Mouse (Mus musculus): ENCODE data around the gene Ebf4. TPM values are rescaled to one million over a fixed set of nuclear protein-coding genes. Genes with fewer than 3 reads are reported as not detected.
A peak's percentile ranks its signal among the peaks of the same experiment; 100 is the strongest.
"Not testable (repeated sequence)": the region's sequence is repeated elsewhere in the genome, so short reads cannot be mapped to it uniquely, and the experiment has no call there.

Gene Ebf4
- total RNA-seq, 4 experiments from 2014 or later = 7.7 to 9.1 (median 8.5) TPM

DNA sequence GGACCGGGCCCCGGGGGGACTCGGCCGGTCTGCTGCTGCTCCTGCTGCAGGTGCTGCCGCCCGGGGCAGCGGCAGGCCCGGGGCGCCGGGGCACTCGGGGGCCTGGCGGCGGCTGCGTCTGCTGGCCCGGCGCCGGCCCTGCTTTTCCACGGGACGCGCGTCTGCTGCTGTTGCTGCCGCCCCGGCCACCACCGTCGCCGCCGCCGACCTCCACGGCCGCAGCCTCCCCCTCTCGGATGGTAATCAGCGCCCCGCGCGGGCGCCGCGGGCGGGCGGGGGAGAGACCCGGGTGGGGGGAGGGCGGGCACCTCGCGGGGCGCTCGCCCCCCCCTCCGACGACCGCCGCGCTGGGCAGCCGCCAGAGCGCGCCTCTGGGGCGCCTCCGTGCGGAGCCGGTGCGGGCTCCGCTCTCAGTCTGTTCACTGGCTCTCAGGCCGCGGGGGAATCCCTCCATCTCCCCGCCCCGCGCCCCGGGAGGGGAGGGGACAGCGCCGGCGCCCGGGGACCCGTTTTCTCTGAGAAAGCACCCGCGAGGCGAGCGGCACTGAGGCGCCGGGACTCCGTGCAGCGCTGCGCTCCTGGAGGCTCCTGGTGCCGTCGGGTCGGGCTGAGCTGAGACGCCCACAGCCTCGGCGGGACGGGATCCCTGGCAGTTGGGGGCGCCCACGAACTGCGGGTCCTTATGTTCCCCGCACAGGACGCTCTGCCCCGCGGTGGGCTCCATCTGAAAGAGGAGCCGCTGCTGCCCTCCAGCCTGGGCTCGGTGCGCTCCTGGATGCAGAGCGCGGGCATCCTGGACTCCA, 563 bp downstream of the Ebf4 start:
- peak in 1 of 2 experiments; percentile 52 for DNase-seq (ENCODE audit: low spot score in 2 of 2)

DNA sequence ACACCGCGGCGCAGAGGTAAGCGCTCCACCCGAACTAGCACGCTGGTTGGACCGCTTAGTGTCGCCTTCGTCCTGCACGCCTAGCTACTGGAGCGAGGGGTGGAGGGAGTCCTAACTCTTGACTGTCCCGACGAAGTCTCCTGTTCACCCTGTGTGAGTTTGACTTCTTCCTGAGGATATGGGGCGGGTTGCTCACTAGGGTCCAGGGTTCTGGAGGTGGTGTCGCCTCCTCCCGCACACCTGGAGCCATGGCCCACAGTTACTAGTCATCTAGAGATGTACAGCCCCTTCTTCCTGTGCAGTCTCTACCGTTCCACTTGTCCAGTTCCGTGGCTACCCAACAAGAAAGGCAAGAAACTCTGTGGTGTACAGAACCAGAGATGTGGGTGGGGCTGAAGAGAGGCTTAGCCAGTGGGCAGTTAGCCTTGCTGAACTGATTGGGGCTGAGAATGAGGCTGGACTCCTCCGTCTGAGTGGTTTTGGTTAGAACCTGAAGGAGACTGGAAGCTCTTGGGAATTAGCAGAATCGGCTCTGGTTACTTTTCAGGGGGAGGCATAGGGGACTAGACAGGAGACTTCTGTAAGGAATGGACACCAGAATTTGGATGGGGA, 1.3 kb downstream of the Ebf4 start:
- DNase-seq (ENCODE audit: low spot score in 2 of 2) = no peak

DNA sequence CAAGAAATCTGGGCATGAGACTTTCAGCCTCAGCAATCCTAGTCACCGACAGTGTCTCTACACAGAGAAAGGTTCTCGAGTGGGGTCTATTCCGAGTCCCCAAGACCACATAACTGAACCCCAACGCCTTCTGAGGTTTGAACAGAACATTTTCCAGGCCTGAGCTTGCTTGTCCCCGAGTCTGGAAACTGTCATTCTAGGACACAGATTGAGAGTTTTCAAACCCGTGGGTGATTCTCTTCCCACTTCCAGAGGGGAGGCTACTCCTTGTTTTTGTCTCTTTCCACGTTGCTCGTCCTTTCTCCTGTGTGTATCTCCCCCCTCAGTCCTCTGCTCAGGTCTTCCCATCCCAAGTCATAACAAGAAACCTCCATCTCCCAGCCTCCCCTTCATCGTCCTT, 2.6 kb downstream of the Ebf4 start:
- no peak for DNase-seq (ENCODE audit: low spot score in 2 of 2)

DNA sequence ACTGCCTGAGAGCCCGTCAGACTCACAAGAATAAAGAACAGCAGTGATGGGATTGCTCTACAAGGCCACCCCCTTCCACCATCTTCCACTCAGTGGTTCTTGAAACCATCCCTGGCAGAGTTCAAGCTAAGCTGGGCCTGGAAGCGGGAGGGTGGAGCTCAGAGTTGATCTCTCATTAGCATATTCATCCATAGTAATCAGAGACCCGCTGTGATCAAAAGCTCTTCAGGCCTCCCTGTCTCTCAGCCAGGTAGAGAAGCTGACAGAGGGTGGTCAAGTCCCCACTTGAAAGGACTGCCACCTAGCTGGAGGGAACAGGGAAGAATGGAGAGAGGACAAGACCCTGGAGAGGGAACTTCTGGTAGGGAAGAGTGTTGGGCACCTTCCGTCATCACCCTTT, 8.0 kb downstream of the Ebf4 start:
- DNase-seq (ENCODE audit: low spot score in 2 of 2) = no peak

DNA sequence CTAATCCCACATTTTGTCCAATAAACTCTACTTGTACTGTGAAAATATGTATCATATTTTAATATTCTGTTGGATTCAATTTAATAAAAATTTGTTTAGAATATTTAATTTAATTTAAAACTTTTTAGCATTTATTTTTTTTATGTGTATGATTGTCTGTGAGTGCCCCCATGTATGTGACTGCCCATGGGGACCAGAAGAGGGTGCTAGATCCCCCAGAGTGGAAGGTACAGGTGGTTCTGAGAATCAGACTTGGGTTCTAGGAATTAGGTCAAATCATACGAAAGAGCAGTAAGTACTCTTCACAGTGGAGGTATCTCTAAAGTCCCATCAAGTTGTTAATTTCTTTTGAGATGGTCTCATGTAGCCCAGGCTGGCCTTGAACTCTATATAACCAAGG, 32.1 kb downstream of the Ebf4 start:
- no peak for DNase-seq (ENCODE audit: low spot score in 2 of 2)

DNA sequence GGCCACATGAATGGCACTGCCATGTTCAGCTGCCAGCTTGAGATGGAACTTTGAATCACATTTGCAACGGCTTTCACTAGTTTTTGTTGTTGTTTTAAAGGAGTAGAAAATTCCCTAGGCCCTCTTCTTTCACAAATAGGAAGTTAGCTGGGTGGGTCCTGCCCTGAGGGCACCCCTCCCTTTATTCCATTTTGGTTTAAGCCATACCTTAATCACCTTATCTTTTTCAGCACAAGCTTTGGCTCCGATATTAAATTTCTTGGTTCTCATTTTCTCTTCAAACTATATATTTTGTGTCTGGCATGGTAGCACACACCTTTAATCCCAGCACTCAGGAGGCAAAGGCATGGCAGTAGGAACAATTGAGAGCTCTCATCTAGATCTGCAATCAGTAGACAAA, 34.5 kb downstream of the Ebf4 start:
- DNase-seq (ENCODE audit: low spot score in 2 of 2) = no peak

DNA sequence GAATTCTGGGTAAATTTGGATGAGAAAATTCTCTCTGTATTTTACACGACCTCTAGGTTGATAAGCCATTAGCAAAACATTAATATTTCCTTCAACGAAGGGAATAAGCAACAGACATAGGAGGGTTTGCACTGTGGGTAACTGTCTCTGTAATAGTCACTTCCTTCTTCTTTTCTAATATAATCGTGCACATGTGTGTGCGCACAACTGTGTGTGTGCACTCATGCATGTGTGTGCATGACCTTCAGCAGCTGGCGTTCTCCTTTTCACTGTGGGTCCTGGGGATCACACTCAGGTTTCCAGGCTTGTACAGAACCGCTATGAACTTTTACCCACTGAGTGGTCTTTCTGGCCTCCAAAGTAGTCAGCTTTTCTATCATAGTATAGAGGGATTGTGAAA, 40.1 kb downstream of the Ebf4 start:
- DNase-seq (ENCODE audit: low spot score in 2 of 2) = no peak

DNA sequence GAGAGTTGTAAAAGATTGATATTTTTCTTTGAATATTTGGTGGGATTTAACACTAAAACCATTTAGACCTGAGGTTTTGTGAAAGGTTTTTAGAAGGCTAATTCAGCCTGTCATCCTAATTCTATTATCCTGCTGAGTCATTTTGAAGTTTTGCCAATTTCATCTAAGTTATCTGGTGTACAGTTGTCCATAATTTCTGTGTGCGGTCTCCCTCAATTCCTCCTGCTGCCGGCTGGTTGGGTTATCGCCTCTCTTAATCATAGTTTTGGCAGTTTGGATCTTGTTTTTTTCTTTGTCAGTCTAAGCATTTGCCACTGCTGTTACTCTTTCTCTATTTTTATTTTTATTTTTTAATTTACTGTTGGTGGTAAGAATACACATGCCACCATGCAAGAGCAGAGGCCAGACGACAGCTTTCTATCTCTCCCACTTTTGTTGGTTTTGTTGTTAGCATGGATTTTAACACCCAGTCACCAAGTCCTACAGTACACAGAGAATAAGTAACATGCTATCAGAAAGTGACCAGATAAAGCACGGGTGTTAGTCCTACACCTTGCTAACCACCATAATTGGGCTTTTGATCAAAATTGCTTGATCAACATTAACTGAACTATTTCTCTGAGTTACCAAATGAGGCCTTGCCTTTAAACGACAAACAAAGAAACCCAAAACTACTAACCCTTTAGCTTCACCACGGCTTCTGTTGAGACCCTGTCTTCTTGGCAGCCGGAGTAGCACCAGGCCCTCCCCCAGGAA, 45.7 kb downstream of the Ebf4 start:
- no peak for DNase-seq (ENCODE audit: low spot score in 2 of 2)

DNA sequence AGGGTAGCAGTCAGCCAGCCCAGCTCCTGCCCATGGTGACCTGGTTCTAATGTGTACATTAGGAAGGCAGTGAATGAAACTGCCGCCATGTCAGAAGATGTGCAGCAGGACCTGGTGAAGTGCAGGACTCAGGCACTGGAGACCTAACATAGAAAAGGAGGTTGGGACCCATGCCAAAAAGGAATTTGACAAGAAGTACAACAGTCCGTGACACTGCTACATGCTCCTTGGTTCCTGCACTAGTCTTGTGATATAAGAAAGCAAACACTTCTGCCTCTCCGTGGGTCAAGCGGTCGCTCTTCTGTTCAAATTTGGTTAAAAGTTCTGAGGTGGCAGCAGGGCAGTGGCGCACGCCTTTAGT, 46.2 kb downstream of the Ebf4 start:
- no peak for DNase-seq (ENCODE audit: low spot score in 2 of 2)

DNA sequence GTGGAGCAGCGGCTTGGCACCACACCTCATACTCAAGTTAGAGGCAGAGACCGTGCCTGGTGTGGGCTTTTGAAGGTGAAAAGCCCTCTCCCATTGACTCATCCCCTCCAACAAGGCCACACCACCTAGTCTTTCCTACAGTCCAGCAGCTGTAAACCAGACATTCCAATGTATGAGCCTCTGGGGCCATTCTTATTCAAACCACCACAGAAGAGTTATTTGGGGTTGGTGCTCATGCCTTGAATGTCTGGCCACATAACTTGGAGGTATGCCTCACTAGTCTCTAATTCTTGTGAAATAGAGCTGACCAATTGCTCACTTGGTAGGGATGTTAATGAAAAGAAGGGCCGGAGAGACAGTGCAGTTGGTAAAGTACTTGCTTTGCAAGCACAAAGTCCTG, 55.4 kb downstream of the Ebf4 start:
- no peak for DNase-seq (ENCODE audit: low spot score in 2 of 2)

DNA sequence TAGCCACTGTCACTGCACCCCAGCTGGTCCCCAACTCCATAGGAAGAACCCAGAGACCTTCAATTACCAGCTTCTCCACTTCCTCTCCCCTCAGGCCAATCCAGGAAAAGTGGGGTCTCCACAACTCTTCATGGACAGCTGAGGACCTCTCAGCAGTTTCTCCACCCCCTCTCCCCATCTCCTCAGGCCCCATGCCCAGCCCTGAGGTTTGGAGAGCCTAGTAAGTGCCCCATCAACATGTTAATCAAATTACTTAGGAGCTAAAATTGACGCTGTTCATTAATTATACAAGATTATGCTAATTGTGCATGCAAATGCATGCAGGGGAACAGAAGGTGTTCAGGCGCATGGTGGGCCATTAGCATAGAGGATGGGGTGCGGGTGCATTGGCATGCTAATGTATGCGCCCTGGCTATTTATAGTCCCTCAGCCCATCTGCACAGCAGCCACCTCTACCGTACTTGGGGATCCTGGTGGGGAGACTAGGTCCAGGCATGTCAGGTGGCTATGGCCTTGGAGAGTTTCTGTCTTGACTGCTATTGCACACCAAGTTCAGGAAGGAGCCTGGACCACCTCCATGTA, 56.9 kb downstream of the Ebf4 start:
- DNase-seq (ENCODE audit: low spot score in 2 of 2) = peak in 1 of 2 experiments; percentile 19

DNA sequence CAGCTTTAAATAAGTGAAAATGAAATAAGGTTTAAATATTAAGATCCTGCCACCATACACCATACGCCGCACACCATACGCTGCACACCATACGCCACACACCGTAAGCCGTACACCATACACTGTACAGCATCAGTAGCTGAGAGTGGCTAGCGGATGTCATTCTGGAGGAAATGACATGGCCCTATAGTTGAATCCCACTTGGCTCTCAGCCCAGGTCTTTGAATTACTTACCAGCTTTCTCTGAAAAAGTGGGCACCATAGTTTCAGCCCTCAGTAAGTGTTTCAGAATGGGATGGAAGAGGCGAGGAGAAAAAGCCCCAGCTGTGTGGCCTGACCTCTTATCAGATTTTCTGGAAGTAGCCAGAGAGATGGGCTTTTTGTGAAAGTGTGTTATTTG, 58.4 kb downstream of the Ebf4 start:
- no peak for DNase-seq (ENCODE audit: low spot score in 2 of 2)

DNA sequence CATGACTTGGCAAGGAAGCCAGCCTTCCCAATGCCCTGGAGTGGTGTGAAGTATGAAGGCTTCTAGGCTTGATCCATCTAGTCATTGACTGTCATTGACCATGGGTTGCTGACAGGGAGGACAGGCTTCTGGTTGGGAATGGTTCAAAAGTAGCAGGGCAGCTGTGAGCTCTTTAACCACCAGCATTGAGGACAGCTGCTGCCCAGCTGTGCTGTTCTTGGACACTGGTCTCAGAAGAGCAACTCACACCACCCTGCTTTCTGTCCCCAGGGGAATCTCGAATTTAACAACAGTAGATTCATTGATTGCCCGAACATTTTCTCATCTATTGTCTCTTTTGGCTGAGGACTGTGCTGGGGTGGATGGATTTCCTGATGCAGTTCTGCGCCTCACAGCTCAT, 58.9 kb downstream of the Ebf4 start:
- DNase-seq (ENCODE audit: low spot score in 2 of 2) = no peak

DNA sequence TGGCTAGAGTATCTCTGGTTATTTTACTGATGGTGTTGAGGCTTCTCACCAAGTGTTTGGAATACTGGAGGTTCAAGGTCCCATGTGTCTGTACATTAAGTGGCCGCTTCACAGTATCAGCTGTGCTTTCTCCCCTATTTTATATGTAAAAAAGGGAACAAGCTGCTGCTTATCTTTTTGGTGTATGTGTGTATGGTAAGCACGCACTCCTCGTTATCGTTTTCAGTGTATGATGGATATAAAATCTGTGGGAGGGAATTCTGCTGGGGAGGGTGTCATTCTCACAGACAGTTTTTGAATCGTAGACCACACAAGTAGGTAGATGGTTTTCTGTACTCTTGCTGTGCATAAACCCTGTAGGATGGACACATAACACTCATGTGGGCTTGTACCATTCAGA, 62.6 kb downstream of the Ebf4 start:
- DNase-seq (ENCODE audit: low spot score in 2 of 2) = no peak

DNA sequence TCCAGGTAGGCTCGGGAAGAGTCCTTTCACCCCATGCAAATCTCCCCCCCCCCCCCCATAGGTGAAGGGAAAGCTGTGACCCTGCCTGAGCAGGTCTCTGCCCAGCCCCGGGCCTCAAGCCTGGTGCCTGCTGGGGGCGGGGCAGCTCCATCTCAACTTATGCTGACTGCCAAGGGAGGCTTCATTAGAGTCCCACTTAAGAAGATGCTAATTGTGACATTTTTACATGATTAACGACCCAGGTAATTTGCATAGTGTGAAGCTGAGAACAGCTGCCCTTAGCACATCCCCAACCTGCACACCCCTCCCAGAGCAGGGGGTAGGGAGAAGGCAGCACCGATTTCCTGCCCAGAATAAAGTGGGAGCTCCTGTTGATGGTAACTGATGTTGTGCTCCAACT, 63.9 kb downstream of the Ebf4 start:
- no peak for DNase-seq (ENCODE audit: low spot score in 2 of 2)

DNA sequence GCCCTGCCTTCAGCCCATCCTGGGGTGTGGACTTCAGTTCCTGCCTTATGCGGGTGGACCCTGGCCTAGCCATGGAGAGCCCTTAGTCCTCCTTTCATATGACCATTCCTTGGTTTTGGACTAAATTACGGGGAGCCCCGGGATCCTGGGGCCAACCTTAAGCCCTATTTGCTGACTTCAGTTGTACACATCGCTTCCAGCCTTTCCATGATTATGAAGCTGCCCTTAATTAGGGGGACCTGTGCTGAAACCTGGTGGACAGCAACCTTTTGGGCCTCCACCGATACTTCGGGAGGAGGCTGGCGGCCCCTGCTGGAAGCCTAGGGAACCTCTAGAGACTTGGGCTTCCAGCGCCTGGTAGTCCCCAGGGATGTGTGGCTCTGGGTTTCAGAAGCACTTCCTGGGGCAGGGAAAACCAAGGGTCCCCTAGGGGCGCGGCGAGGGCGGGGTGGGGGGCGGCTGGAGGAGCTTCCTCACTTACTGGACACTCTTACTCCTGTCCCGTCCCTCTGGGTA, 67.6 kb downstream of the Ebf4 start:
- peak in 1 of 2 experiments; percentile 27 for DNase-seq (ENCODE audit: low spot score in 2 of 2)

DNA sequence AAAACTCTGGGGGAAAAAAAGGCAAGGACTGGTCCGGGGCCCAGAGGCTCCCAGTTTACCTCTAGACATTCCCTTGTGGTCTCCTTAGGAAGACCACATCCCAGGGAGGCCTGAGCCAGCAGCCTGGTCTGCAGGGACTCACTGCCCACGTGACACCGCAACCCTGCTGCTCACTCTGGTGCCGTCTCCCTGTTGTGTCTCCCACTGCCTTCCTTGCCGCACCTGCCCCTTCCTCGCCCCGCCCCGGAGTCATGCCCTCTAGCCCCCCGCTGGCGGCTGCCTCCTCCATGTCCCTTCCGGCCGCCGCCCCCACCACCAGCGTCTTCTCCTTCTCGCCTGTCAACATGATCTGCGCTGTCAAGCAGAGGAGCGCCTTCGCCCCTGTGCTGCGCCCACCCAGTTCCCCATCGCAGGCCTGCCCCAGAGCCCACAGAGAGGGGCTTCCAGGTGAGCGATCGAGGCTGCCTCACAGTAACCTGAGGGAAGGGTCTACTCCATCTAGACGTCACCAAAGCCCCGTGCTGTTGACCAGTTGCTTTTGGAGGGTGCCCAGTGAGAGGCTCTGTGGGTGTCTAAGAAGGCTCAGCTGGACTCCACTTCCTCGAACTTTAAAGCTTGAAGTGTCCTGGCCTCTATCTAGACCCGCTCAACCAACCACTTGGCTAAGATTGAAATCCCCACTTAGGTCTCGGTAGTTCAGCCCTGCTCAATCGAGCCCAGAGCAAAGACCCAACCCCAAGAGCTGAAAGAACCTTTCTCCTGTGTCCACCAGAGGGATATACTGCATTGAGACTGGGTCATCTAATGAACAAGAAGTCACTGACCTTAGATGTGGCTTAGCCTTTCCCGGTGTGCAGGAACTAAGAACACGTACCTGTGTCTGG, 70.5 kb downstream of the Ebf4 start:
- no peak for DNase-seq (ENCODE audit: low spot score in 2 of 2)

DNA sequence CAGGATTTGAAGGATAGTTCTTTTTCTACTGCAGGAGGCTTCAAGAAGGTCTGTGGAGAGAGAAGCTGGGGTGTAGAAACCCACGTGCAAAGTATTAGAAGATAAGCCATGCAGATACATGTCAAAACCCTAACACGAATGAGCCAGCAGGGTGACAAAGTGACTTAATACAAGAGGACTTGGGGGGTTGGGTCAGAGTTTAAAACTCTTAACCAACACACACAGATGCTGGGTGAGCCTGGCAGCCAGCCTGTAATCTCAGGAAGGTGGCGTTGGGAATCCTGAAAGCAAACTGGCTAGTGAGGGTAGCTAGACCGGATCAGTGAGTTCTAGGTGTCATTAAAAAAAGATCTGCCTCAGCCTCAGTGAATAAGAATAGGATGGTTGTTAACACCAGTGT, 72.4 kb downstream of the Ebf4 start:
- no peak for DNase-seq (ENCODE audit: low spot score in 2 of 2)

DNA sequence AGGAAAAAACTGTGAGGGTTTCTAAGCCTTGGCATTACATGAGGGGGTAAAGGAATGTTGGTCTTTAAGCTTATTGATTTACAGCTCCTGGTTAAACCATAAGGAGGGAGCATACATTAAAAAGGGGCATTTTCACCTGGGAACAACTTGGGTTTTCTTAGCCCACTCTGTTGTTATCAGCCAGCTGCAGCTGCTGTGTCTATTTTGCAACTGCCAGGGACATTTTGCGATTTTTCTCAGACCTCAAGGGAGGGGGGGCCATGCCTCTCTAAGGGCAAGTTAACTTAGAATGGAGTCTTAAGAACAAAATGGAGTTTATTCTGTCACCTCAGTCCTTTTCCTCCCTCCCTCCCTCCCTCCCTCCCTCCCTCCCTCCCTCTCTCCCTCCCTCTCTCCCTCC, 78.1 kb downstream of the Ebf4 start:
- not testable (repeated sequence) for DNase-seq (ENCODE audit: low spot score in 2 of 2)

DNA sequence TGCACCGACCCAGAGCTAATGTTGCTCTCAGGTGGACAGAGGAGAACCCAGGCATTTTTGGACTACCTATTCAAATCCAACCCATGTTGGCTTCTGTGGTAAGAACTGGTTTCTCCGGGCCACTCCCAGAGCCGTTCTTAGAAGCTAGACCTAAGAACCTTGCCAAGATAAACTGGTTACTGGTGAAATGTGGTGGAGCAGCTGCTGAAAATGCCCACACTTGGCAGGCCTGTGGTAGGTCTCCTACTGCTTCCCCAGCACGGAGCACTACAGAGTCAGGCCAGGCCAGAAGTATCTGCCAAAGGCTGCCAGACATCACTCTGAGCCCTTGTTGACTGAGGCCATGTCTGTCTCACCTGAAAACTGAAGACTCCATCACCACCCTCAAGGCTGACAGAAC, 80.0 kb downstream of the Ebf4 start:
- no peak for DNase-seq (ENCODE audit: low spot score in 2 of 2)

DNA sequence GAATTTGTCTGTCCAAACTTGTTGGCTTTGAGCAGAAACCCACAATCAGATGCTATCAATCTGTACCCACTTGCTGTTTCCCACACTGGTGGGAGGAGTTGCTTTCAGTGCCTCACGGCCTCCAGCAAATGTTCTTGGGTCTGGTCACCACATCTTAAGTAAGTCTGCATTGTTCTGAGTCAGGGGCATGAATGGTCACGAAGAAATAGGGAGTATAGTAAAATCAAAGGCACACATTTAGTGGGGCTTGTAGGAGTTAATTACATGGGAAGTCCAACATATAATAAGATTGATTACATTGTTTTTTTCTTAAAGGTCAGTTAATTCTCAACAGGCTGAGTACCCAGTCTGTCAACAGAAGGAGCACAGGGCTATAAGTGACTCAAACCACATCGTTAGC, 88.2 kb downstream of the Ebf4 start:
- no peak for DNase-seq (ENCODE audit: low spot score in 2 of 2)
